Mouse (Mus musculus) heart, postnatal 0 days (tissue): Measurements from ENCODE around the gene Gns.

ENCODE experiments used
- CTCF ChIP-seq: IDR thresholded peaks from 2 replicates; pipeline ENCODE4 v1.5.1; 2016; ENCODE audit warnings: antibody characterized with exemption, control low read depth, low read depth
- EP300 ChIP-seq: IDR thresholded peaks from 2 replicates; pipeline ENCODE4 v1.6.1; 2016; ENCODE audit warnings: antibody characterized with exemption, low read depth

GRCm38 (mm10) chr10:121424455-121424854 lies 59.6 kb downstream of the Gns start:
- TF ChIP-seq CTCF (no peak), EP300 (no peak)
